Mouse (Mus musculus): ENCODE data around the gene Smyd4. TPM values are rescaled to one million over a fixed set of nuclear protein-coding genes. Genes with fewer than 3 reads are reported as not detected.

The Smyd4 gene
- total RNA-seq, 1 experiment from 2014 or later, result 13.0 TPM

Other genes with a start within 250 kb of the Smyd4 start
- gene Hic1, start 178.9 kb upstream of the Smyd4 start, total RNA-seq (2017), result not detected in 2 replicates
- 17.1 and 20.8 TPM in 2 replicates for gene Ovca2, start 169.6 kb upstream of the Smyd4 start, total RNA-seq (2017)
- 7.8 and 14.0 TPM in 2 replicates for gene Dph1, start 157.2 kb upstream of the Smyd4 start, total RNA-seq (2017)
- 0.84 TPM in 1 of 2 replicates, not detected in the other for gene Rtn4rl1, start 154.7 kb upstream of the Smyd4 start, total RNA-seq (2017)
- 144 and 160 TPM in 2 replicates for gene Rpa1, start 109 bp upstream of the Smyd4 start, total RNA-seq (2017)
- 60.5 and 70.1 TPM in 2 replicates for gene Serpinf1, start 74.3 kb downstream of the Smyd4 start, total RNA-seq (2017)
- gene Serpinf2, start 91.2 kb downstream of the Smyd4 start, total RNA-seq (2017), result not detected in 2 replicates
- 4.5 and 6.0 TPM in 2 replicates for gene Wdr81, start 106.3 kb downstream of the Smyd4 start, total RNA-seq (2017)
- gene Tlcd2, start 113.3 kb downstream of the Smyd4 start, total RNA-seq (2017), result 24.7 and 33.5 TPM in 2 replicates
- gene Prpf8, start 138.4 kb downstream of the Smyd4 start, total RNA-seq (2017), result 113 and 126 TPM in 2 replicates
- 0.75 TPM in 1 of 2 replicates, not detected in the other for gene Rilp, start 161.7 kb downstream of the Smyd4 start, total RNA-seq (2017)
- 12.2 and 17.8 TPM in 2 replicates for gene Scarf1, start 165.1 kb downstream of the Smyd4 start, total RNA-seq (2017)
- gene Slc43a2, start 183.3 kb downstream of the Smyd4 start, total RNA-seq (2017), result 8.9 and 17.5 TPM in 2 replicates
- 55.5 and 98.3 TPM in 2 replicates for gene Pitpna, start 239.7 kb downstream of the Smyd4 start, total RNA-seq (2017)

Measured in hematopoietic stem cell, adult 5-6 weeks (primary cell).